Mouse (Mus musculus): ENCODE results near the gene Cobll1.

GRCm38 (mm10) chr2:65207750-65208149 lies 31.5 kb downstream of the Cobll1 start:
- TF ChIP-seq CTCF (IDR thresholded peaks at IDR 0.05; ENCODE audit: borderline replicate concordance, insufficient read depth, low read length) (no peak), POLR2A (IDR thresholded peaks at IDR 0.05; ENCODE audit: low read depth, low read length) (no peak)
